Mouse (Mus musculus): Measurements from ENCODE around the gene Tns3.

- no peak for TF ChIP-seq CTCF (IDR thresholded peaks at IDR 0.05; ENCODE audit: low read depth, low read length)
- no peak for TF ChIP-seq POLR2A (IDR thresholded peaks at IDR 0.05; ENCODE audit: insufficient read depth, low read length)
- peak; percentile 17; the same call in 1 of the 2 replicates for TF ChIP-seq EP300 (IDR thresholded peaks at IDR 0.05; ENCODE audit: insufficient read depth, low read depth, low read length)
Measured at GRCm38 (mm10) chr11:8634728-8635410, 29.5 kb downstream of the Tns3 start.
